Mouse (Mus musculus): ENCODE data around the gene Cstf2. TPM values are rescaled to one million over a fixed set of nuclear protein-coding genes. Genes with fewer than 3 reads are reported as not detected.

Cstf2 gene
- polyA plus RNA-seq (2016; fragmentation: Nextera tagmentation; extraction: Ambion mirVana), result 39.7 and 40.2 TPM in 2 replicates

- peak within 1 kb of the TSS; percentile 80 for H3K27ac ChIP-seq (ENCODE audit: poor library complexity, severe bottlenecking)
- H3K36me3 ChIP-seq, result peaks cover 11% of the 10 kb centered on the region
- peak; percentile 99 for ATAC-seq (ENCODE audit: insufficient number of reproducible peaks, low FRiP score)
- 17% methylated on average over 67 of the region's 77 CpGs for WGBS
- H3K4me1 ChIP-seq (replicated peaks), result no peaks in the 10 kb centered on the region
- H3K9ac ChIP-seq, result peak within 1 kb of the TSS; percentile 79
- H3K4me3 ChIP-seq, result peak within 1 kb of the TSS; percentile 76
- no peaks in the 10 kb centered on the region for H3K27me3 ChIP-seq (replicated peaks)
- 0 out of 2 replicates have a peak, but pooled peaks cover 6% of the 10 kb centered on the region for H3K9me3 ChIP-seq (replicated peaks)
- H3K4me2 ChIP-seq, result peak within 1 kb of the TSS; percentile 69
Measured at GRCm38 (mm10) chrX:134058987-134059712, at the start of gene Cstf2. TSS of gene Cstf2 (plus strand) at chrX:134059187.

- no peaks in the 10 kb centered on the region for H3K9me3 ChIP-seq (replicated peaks)
- H3K9ac ChIP-seq, result no peak overlapping the region
- no peaks in the 10 kb centered on the region for H3K36me3 ChIP-seq
- no peaks in the 10 kb centered on the region for H3K27me3 ChIP-seq (replicated peaks)
- no peak overlapping the region for H3K4me2 ChIP-seq
- no peak overlapping the region for H3K4me3 ChIP-seq
- no peaks in the 10 kb centered on the region for H3K4me1 ChIP-seq (replicated peaks)
- WGBS, result 13% methylated on average over 9 of the region's 9 CpGs
- H3K27ac ChIP-seq (ENCODE audit: poor library complexity, severe bottlenecking), result no peak overlapping the region
- no peak for ATAC-seq (ENCODE audit: insufficient number of reproducible peaks, low FRiP score)
Measured at GRCm38 (mm10) chrX:134019005-134019404, 40.0 kb upstream of the Cstf2 start.

- no peak overlapping the region for H3K27ac ChIP-seq (ENCODE audit: poor library complexity, severe bottlenecking)
- no peaks in the 10 kb centered on the region for H3K9me3 ChIP-seq (replicated peaks)
- H3K36me3 ChIP-seq, result no peaks in the 10 kb centered on the region
- no peaks in the 10 kb centered on the region for H3K27me3 ChIP-seq (replicated peaks)
- no peak for ATAC-seq (ENCODE audit: insufficient number of reproducible peaks, low FRiP score)
- H3K4me3 ChIP-seq, result no peak overlapping the region
- no peak overlapping the region for H3K4me2 ChIP-seq
- WGBS, result 50% methylated on average over 5 of the region's 5 CpGs
- H3K9ac ChIP-seq, result no peak overlapping the region
- H3K4me1 ChIP-seq (replicated peaks), result no peaks in the 10 kb centered on the region
Measured at GRCm38 (mm10) chrX:134020664-134021063, 38.3 kb upstream of the Cstf2 start.

GRCm38 (mm10) chrX:134048994-134049393 is 10.0 kb upstream of the Cstf2 start:
- Histone ChIP-seq H3K36me3 (no peaks in the 10 kb centered on the region), H3K4me3 (no peak overlapping the region), H3K9me3 (replicated peaks) (no peaks in the 10 kb centered on the region), H3K9ac (no peak overlapping the region), H3K27me3 (replicated peaks) (no peaks in the 10 kb centered on the region), H3K4me1 (replicated peaks) (no peaks in the 10 kb centered on the region), H3K27ac (ENCODE audit: poor library complexity, severe bottlenecking) (no peak overlapping the region), H3K4me2 (no peak overlapping the region)
- 38% methylated on average over 1 of the region's 1 CpGs for WGBS
- ATAC-seq (ENCODE audit: insufficient number of reproducible peaks, low FRiP score), result no peak

- Histone ChIP-seq H3K4me3 (no peak overlapping the region), H3K9ac (no peak overlapping the region), H3K27ac (ENCODE audit: poor library complexity, severe bottlenecking) (no peak overlapping the region), H3K27me3 (replicated peaks) (no peaks in the 10 kb centered on the region), H3K4me2 (no peak overlapping the region), H3K9me3 (replicated peaks) (0 out of 2 replicates have a peak, but pooled peaks cover 6% of the 10 kb centered on the region), H3K36me3 (peaks cover under 1% of the 10 kb centered on the region; the same call in 1 of the 2 replicates), H3K4me1 (replicated peaks) (no peaks in the 10 kb centered on the region)
- ATAC-seq (ENCODE audit: insufficient number of reproducible peaks, low FRiP score), result no peak
- 89% methylated on average over 2 of the region's 2 CpGs for WGBS
Measured at GRCm38 (mm10) chrX:134056897-134057296, 2.1 kb upstream of the Cstf2 start.

GRCm38 (mm10) chrX:134058040-134058875 is 729 bp upstream of the Cstf2 start:
- no peak overlapping the region; the same call in 1 of the 2 replicates for H3K27ac ChIP-seq (ENCODE audit: poor library complexity, severe bottlenecking)
- peak overlapping the region; percentile 76 for H3K4me3 ChIP-seq
- WGBS, result 71% methylated on average over 14 of the region's 14 CpGs
- no peak for ATAC-seq (ENCODE audit: insufficient number of reproducible peaks, low FRiP score)
- H3K27me3 ChIP-seq (replicated peaks), result no peaks in the 10 kb centered on the region
- peaks cover 11% of the 10 kb centered on the region for H3K36me3 ChIP-seq
- peak overlapping the region; percentile 69; the same call in 1 of the 2 replicates for H3K4me2 ChIP-seq
- H3K9ac ChIP-seq, result no peak overlapping the region
- no peaks in the 10 kb centered on the region for H3K4me1 ChIP-seq (replicated peaks)
- 0 out of 2 replicates have a peak, but pooled peaks cover 6% of the 10 kb centered on the region for H3K9me3 ChIP-seq (replicated peaks)

GRCm38 (mm10) chrX:134059764-134060163 is 777 bp downstream of the Cstf2 start:
- Histone ChIP-seq H3K9ac (peak overlapping the region; percentile 79), H3K27ac (ENCODE audit: poor library complexity, severe bottlenecking) (peak overlapping the region; percentile 80), H3K4me1 (replicated peaks) (no peaks in the 10 kb centered on the region), H3K27me3 (replicated peaks) (no peaks in the 10 kb centered on the region), H3K4me3 (peak overlapping the region; percentile 76), H3K4me2 (peak overlapping the region; percentile 69), H3K36me3 (peaks cover 16% of the 10 kb centered on the region), H3K9me3 (replicated peaks) (0 out of 2 replicates have a peak, but pooled peaks cover 6% of the 10 kb centered on the region)
- ATAC-seq (ENCODE audit: insufficient number of reproducible peaks, low FRiP score), result no peak
- 18% methylated on average over 10 of the region's 10 CpGs for WGBS

GRCm38 (mm10) chrX:134085453-134085852 is 26.5 kb downstream of the Cstf2 start:
- no peak overlapping the region for H3K9ac ChIP-seq
- H3K4me3 ChIP-seq, result no peak overlapping the region
- ATAC-seq (ENCODE audit: insufficient number of reproducible peaks, low FRiP score), result no peak
- peaks cover 23% of the 10 kb centered on the region for H3K36me3 ChIP-seq
- H3K4me2 ChIP-seq, result no peak overlapping the region
- 72% methylated on average over 1 of the region's 1 CpGs for WGBS
- no peaks in the 10 kb centered on the region for H3K9me3 ChIP-seq (replicated peaks)
- no peaks in the 10 kb centered on the region for H3K27me3 ChIP-seq (replicated peaks)
- H3K4me1 ChIP-seq (replicated peaks), result no peaks in the 10 kb centered on the region
- H3K27ac ChIP-seq (ENCODE audit: poor library complexity, severe bottlenecking), result no peak overlapping the region

- 50% methylated on average over 2 of the region's 2 CpGs for WGBS
- Histone ChIP-seq H3K27ac (ENCODE audit: poor library complexity, severe bottlenecking) (no peak overlapping the region), H3K9me3 (replicated peaks) (no peaks in the 10 kb centered on the region), H3K4me1 (replicated peaks) (no peaks in the 10 kb centered on the region), H3K4me3 (no peak overlapping the region), H3K27me3 (replicated peaks) (no peaks in the 10 kb centered on the region), H3K9ac (no peak overlapping the region), H3K36me3 (no peaks in the 10 kb centered on the region), H3K4me2 (no peak overlapping the region)
- ATAC-seq (ENCODE audit: insufficient number of reproducible peaks, low FRiP score), result no peak
Measured at GRCm38 (mm10) chrX:134102641-134103040, 43.7 kb downstream of the Cstf2 start.

GRCm38 (mm10) chrX:134111767-134112166 is 52.8 kb downstream of the Cstf2 start:
- no peak for ATAC-seq (ENCODE audit: insufficient number of reproducible peaks, low FRiP score)
- Histone ChIP-seq H3K4me3 (no peak overlapping the region), H3K4me2 (no peak overlapping the region), H3K9ac (no peak overlapping the region), H3K27ac (ENCODE audit: poor library complexity, severe bottlenecking) (no peak overlapping the region), H3K4me1 (replicated peaks) (no peaks in the 10 kb centered on the region), H3K27me3 (replicated peaks) (no peaks in the 10 kb centered on the region), H3K9me3 (replicated peaks) (no peaks in the 10 kb centered on the region), H3K36me3 (no peaks in the 10 kb centered on the region)
- WGBS, result 63% methylated on average over 3 of the region's 3 CpGs

- Histone ChIP-seq H3K27ac (ENCODE audit: poor library complexity, severe bottlenecking) (no peak overlapping the region), H3K4me1 (replicated peaks) (no peaks in the 10 kb centered on the region), H3K4me3 (no peak overlapping the region), H3K9me3 (replicated peaks) (no peaks in the 10 kb centered on the region), H3K4me2 (no peak overlapping the region), H3K9ac (no peak overlapping the region), H3K27me3 (replicated peaks) (no peaks in the 10 kb centered on the region), H3K36me3 (no peaks in the 10 kb centered on the region)
- 57% methylated on average over 3 of the region's 3 CpGs for whole genome bisulfite sequencing
- no peak for ATAC-seq (ENCODE audit: insufficient number of reproducible peaks, low FRiP score)
Measured at GRCm38 (mm10) chrX:134116417-134116816, 57.4 kb downstream of the Cstf2 start.

Measured in heart, embryonic 12.5 days (tissue).